Comparison of ENCODE assay signal across 10 mouse cellular contexts in genomic region chr6:72658006-72658405, GRCm38 (mm10). TPM values are rescaled to one million over a fixed set of nuclear protein-coding genes. Genes with fewer than 3 reads are reported as not detected.
DNase-seq lines count a peak whose midpoint lies in the region; ATAC-seq and TF ChIP-seq lines count a peak whose summit lies in the region.
"Had no signal": no experiment of that assay in that cellular context is flagged by ENCODE, and none has a peak within 500 bp of the region (broad histone marks: within the 10 kb centered on the region; RNA-seq: fewer than 3 reads in every experiment).

No protein-coding gene starts in this region.

- peaks cover 7% of the 10 kb centered on the region; the same call in 1 of the 2 replicates for H3K4me1 ChIP-seq in midbrain, postnatal 0 days (ENCODE audit: insufficient read depth, low read length)
- peaks cover 36% of the 10 kb centered on the region for H3K4me1 ChIP-seq in midbrain, embryonic 10.5 days

- TF ChIP-seq CTCF in midbrain, postnatal 0 days (IDR thresholded peaks at IDR 0.05) = peak; percentile 67
- peak; percentile 51 for TF ChIP-seq CTCF in brain, embryonic 14.5 days (IDR thresholded peaks at IDR 0.05; ENCODE audit: borderline replicate concordance, extremely low read depth, insufficient read depth, insufficient read length)

- DNase-seq in gastrocnemius, adult 18-20 months (ENCODE audit: low spot score) = peak; percentile 53
- no peak for DNase-seq in gastrocnemius, postnatal 10 days
- no peak for DNase-seq in midbrain, postnatal 0 days (ENCODE audit: low spot score)
- DNase-seq in midbrain, embryonic 10.5 days (ENCODE audit: low spot score) = no peak
- DNase-seq in brain, embryonic 14.5 days (ENCODE audit: low read depth) = peak; percentile 47
- DNase-seq in thymus, postnatal 25 days = peak; percentile 19
- DNase-seq in layer of hippocampus, adult 18-20 months (ENCODE audit: low spot score in 2 of 2) = no peak
- no peak for DNase-seq in layer of hippocampus, adult 8-10 months (ENCODE audit: low spot score in 2 of 2)

- no peak overlapping the region for H3K9ac ChIP-seq in midbrain, postnatal 0 days (replicated peaks; ENCODE audit: low read length, poor library complexity, severe bottlenecking)
- H3K9ac ChIP-seq: midbrain, embryonic 15.5 days had no signal

- H3K36me3 ChIP-seq in midbrain, postnatal 0 days (ENCODE audit: insufficient read depth, low read length) = no peaks in the 10 kb centered on the region
- no peaks in the 10 kb centered on the region for H3K36me3 ChIP-seq in midbrain, embryonic 10.5 days
- H3K36me3 ChIP-seq: midbrain, embryonic 15.5 days had no signal

- H3K27me3 ChIP-seq in midbrain, postnatal 0 days (ENCODE audit: insufficient read depth, low read length) = no peaks in the 10 kb centered on the region
- H3K27me3 ChIP-seq in midbrain, embryonic 10.5 days (ENCODE audit: low read depth, poor library complexity, severe bottlenecking) = no peaks in the 10 kb centered on the region
- H3K27me3 ChIP-seq: midbrain, embryonic 15.5 days had no signal

- no peak for TF ChIP-seq POLR2A in brain, embryonic 14.5 days (IDR thresholded peaks at IDR 0.05; ENCODE audit: borderline replicate concordance, extremely low read depth, insufficient read depth, insufficient read length, poor library complexity, severe bottlenecking)

- H3K27ac ChIP-seq in midbrain, postnatal 0 days (ENCODE audit: low read depth, low read length) = no peak overlapping the region
- no peak overlapping the region for H3K27ac ChIP-seq in midbrain, embryonic 10.5 days (replicated peaks)
- H3K27ac ChIP-seq: midbrain, embryonic 15.5 days had no signal

- WGBS in midbrain, postnatal 0 days = 63% methylated on average over 3 of the region's 3 CpGs
- WGBS in midbrain, embryonic 10.5 days = 58% methylated on average over 3 of the region's 3 CpGs

- no peak for ATAC-seq in midbrain, postnatal 0 days (ENCODE audit: low FRiP score)
- ATAC-seq: inflammation-experienced regulatory T-cells, adult 6 months; midbrain, embryonic 15.5 days had no signal

- no peaks in the 10 kb centered on the region for H3K9me3 ChIP-seq in midbrain, postnatal 0 days (ENCODE audit: low read length)
- no peaks in the 10 kb centered on the region for H3K9me3 ChIP-seq in midbrain, embryonic 10.5 days (replicated peaks)
- H3K9me3 ChIP-seq: midbrain, embryonic 15.5 days had no signal

- no peak overlapping the region for H3K4me2 ChIP-seq in midbrain, postnatal 0 days (ENCODE audit: low read depth, low read length, poor library complexity, severe bottlenecking)
- H3K4me2 ChIP-seq: midbrain, embryonic 15.5 days had no signal

- no peak overlapping the region for H3K4me3 ChIP-seq in midbrain, postnatal 0 days (ENCODE audit: low read depth, low read length)
- H3K4me3 ChIP-seq in midbrain, embryonic 10.5 days = no peak overlapping the region
- H3K4me3 ChIP-seq: midbrain, embryonic 15.5 days had no signal

RNA-seq across cellular contexts. Expression of gene Tgoln1, which starts 41.2 kb away (rescaled TPM):
- 10 to 100 TPM; 24.0 to 27.9 TPM for total RNA-seq in gastrocnemius, adult 18-20 months (2021)
- 10 to 100 TPM; 22.8 to 25.2 TPM for total RNA-seq in gastrocnemius, postnatal 10 days (2021)
- total RNA-seq in midbrain, postnatal 0 days (2014; rRNA removed) = 34.2 and 36.2 TPM in 2 replicates
- polyA plus RNA-seq in midbrain, postnatal 0 days (2015; fragmentation: Nextera tagmentation; extraction: Ambion mirVana) = 37.7 and 39.2 TPM in 2 replicates
- polyA plus RNA-seq in midbrain, embryonic 10.5 days (2016; fragmentation: Nextera tagmentation; extraction: Ambion mirVana) = 33.3 and 35.4 TPM in 2 replicates
- polyA plus RNA-seq in brain, embryonic 14.5 days (2012; rRNA removed) = 26.0 and 29.5 TPM in 2 replicates
- 10 to 100 TPM; 95.0 to 98.9 TPM for total RNA-seq in layer of hippocampus, adult 18-20 months (2021)
- total RNA-seq in layer of hippocampus, adult 8-10 months (2022) = 100 to 1,000 TPM in 2 of 4 experiments, 10 to 100 TPM in 2; 92.8 to 106 (median 98.1) TPM

RNA-seq across cellular contexts. Expression of gene Retsat, which starts 59.7 kb away (rescaled TPM):
- 10 to 100 TPM; 62.7 to 71.1 TPM for total RNA-seq in gastrocnemius, adult 18-20 months (2021)
- total RNA-seq in gastrocnemius, postnatal 10 days (2021) = 10 to 100 TPM; 36.3 to 37.1 TPM
- total RNA-seq in midbrain, postnatal 0 days (2014; rRNA removed) = 4.4 and 4.5 TPM in 2 replicates
- polyA plus RNA-seq in midbrain, postnatal 0 days (2015; fragmentation: Nextera tagmentation; extraction: Ambion mirVana) = 6.8 and 7.5 TPM in 2 replicates
- polyA plus RNA-seq in midbrain, embryonic 10.5 days (2016; fragmentation: Nextera tagmentation; extraction: Ambion mirVana) = 8.2 and 8.4 TPM in 2 replicates
- polyA plus RNA-seq in brain, embryonic 14.5 days (2012; rRNA removed) = 3.3 and 3.7 TPM in 2 replicates
- total RNA-seq in layer of hippocampus, adult 18-20 months (2021) = 10 to 100 TPM; 64.3 to 76.9 TPM
- 100 to 1,000 TPM in 1 of 4 experiments, 10 to 100 TPM in 3; 63.5 to 114 (median 84.2) TPM for total RNA-seq in layer of hippocampus, adult 8-10 months (2022)

RNA-seq across cellular contexts. Expression of gene Elmod3, which starts 59.8 kb away (rescaled TPM):
- total RNA-seq in gastrocnemius, adult 18-20 months (2021) = 1 to 10 TPM; 7.3 to 8.7 TPM
- 1 to 10 TPM; 6.1 to 6.8 TPM for total RNA-seq in gastrocnemius, postnatal 10 days (2021)
- 12.5 and 18.3 TPM in 2 replicates for total RNA-seq in midbrain, postnatal 0 days (2014; rRNA removed)
- 16.0 and 17.9 TPM in 2 replicates for polyA plus RNA-seq in midbrain, postnatal 0 days (2015; fragmentation: Nextera tagmentation; extraction: Ambion mirVana)
- polyA plus RNA-seq in midbrain, embryonic 10.5 days (2016; fragmentation: Nextera tagmentation; extraction: Ambion mirVana) = 14.2 and 15.5 TPM in 2 replicates
- polyA plus RNA-seq in brain, embryonic 14.5 days (2012; rRNA removed) = 16.1 and 16.9 TPM in 2 replicates
- total RNA-seq in layer of hippocampus, adult 18-20 months (2021) = 10 to 100 TPM; 24.5 to 24.8 TPM
- 10 to 100 TPM; 24.3 to 30.2 (median 26.8) TPM for total RNA-seq in layer of hippocampus, adult 8-10 months (2022)

Comparison
In these comparisons a context has a peak if more than half of its experiments do, and no peak if none do; other contexts are left out.
1. DNase-seq: peak in gastrocnemius, adult 18-20 months (single experiment), brain, embryonic 14.5 days (single experiment) and thymus, postnatal 25 days (single experiment); none in gastrocnemius, postnatal 10 days (single experiment), midbrain, postnatal 0 days (single experiment), midbrain, embryonic 10.5 days (single experiment), layer of hippocampus, adult 18-20 months (0 of 2) and layer of hippocampus, adult 8-10 months (0 of 2).